Mouse (Mus musculus) leukemia stem cell, adult 10-12 weeks (primary cell): Measurements from ENCODE around the gene Trf. TPM values are rescaled to one million over a fixed set of nuclear protein-coding genes. Genes with fewer than 3 reads are reported as not detected.

Experiments
- polyA plus RNA-seq: library from polyadenylated mRNA; stranded (reverse); fragments of >175 nt; gene quantifications from 2 replicates; pipeline ENCODE4 v1.2.3, GENCODE M21; 2012; ENCODE audit warnings: low replicate concordance

The Trf gene
- 16.5 and 21.2 TPM in 2 replicates for polyA plus RNA-seq

DNA sequence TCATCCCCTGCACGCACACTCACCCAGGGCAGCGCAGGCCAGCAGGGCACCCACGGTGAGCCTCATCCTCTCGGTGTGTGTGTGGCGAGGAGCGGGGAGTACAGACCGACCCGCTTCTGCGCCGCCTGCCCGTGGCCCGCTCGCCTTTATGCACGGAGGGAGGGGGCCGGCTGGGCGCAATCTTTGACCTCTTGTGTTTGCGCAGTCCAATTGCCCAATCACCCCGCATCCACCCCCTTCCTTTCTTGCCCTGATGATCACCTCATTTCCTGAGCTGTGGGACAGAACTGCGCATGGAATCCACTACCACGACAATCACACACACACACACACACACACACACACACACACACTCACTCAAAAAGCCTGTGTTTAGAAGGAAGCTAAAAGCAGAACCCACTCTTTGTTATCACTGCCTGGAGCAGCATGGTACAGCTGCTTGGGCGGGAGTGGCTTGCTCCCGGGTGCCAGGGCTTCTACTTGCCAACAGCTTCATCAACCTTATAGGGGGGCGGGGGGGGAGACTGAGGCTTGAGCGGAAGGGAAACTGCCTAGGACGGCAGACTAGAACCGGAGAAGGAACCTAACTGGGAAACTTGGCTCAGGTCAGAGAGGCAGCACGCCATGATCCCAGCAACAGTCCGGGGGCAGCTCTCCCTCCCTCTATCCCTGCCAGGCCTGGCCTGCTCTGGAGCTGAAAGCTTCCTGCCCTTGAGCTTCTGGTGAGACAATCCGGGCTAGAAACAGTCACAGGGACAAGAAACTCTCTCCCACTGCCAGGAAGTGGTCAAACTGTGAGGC lies at the start of gene Trf, which contains the start of gene Gm20425:
Gene Trf (minus strand): TSS at position 294 of the 801 bp plus-strand sequence.
Gene Gm20425 (minus strand): TSS at position 157 of the 801 bp plus-strand sequence.

DNA sequence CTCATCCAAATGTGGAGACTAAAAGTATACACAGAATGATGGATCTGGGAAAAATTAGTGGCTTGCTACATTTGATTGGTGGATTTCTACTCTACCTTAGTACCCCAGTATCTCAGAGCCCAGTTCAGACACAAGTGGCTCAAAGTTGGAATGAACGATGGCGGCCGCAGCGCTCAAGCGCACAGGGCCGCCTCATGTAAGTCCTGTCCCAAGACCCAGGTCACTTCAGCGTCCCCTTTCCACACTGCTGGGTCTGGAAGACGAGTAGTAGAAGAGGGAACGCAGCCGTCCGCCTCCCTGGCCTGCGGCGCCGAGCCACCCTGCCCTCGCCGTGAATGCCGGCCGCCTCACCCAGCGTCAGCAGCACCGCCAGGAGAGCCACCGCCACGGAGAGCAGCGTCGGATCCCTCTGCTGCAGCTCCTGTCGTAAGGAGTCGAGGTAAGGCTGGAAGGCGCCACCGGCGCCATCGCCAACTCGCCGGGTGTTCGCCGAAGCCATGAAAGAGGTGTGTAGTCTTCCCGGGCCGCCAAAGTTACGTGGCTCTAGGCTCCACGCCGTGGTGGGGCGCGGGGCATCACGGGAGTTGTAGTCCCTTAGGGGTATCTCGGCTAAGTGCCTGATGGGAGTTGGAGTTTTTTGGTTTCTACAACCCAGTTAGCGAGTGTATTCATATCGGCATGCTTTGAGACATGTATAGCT lies 28.5 kb downstream of the Trf start, which contains the start of gene Srprb:
Gene Srprb (minus strand): TSS at position 577 of the 700 bp plus-strand sequence.

Other genes with a start within 250 kb of the Trf start
- gene Slco2a1, start 241.7 kb downstream of the Trf start, polyA plus RNA-seq = 2.5 and 7.1 TPM in 2 replicates
- 2.5 TPM in 1 of 2 replicates, not detected in the other for gene Rab6b, start 118.7 kb downstream of the Trf start, polyA plus RNA-seq
- gene Srprb, start 28.3 kb downstream of the Trf start, polyA plus RNA-seq = 7.9 and 55.9 TPM in 2 replicates
- not detected in 2 replicates for gene Gm20425, start 137 bp downstream of the Trf start, polyA plus RNA-seq
- gene 1300017J02Rik, start 74.6 kb upstream of the Trf start, polyA plus RNA-seq = 6.4 and 8.0 TPM in 2 replicates
- 21.9 and 32.9 TPM in 2 replicates for gene Topbp1, start 74.8 kb upstream of the Trf start, polyA plus RNA-seq
- 197 and 250 TPM in 2 replicates for gene Cdv3, start 135.4 kb upstream of the Trf start, polyA plus RNA-seq
- 1.2 and 5.2 TPM in 2 replicates for gene Bfsp2, start 250.0 kb upstream of the Trf start, polyA plus RNA-seq